ENCODE assay signal across 11 mouse cellular contexts in the genomic region with DNA sequence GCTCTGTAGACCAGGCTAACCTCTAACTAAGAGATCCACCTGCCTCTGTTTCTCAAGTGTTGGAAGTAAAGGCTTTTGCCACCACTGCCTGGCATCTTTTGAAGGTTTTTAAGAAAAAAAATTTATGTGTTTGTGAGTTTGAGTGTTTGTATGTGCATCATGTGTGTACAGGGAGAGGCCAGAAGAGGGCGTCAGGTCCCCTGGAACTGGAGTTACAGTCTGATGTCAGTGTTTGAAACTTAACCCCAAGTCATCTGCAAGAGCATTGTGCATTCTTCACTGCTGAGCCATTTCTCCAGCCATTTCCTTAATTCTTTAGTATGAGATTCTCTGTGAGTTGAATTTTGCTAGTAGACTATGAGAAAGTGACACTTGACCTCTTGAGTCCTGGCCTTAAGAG. TPM values are rescaled to one million over a fixed set of nuclear protein-coding genes. Genes with fewer than 3 reads are reported as not detected.
DNase-seq lines count a peak whose midpoint lies in the region; ATAC-seq and TF ChIP-seq lines count a peak whose summit lies in the region.
"Had no signal": no experiment of that assay in that cellular context is flagged by ENCODE, and none has a peak within 500 bp of the region (broad histone marks: within the 10 kb centered on the region; RNA-seq: fewer than 3 reads in every experiment).

No protein-coding gene starts in this region.

- no peak for DNase-seq in liver, adult 2 months (ENCODE audit: extremely low read depth, low read depth, low spot score)
- DNase-seq in CH12.LX (ENCODE audit: extremely low read depth) (peak; percentile 25), Patski (ENCODE audit: low read depth, low spot score) (no peak)
- peak; percentile 58 for DNase-seq in splenic B cell, adult 2 months (ENCODE audit: low read depth, low spot score)
- no peak for DNase-seq in urinary bladder, adult 2 months (ENCODE audit: low spot score)
- no peak for DNase-seq in layer of hippocampus, postnatal 14 days (ENCODE audit: low spot score in 2 of 2)

- H3K9me3 ChIP-seq in liver, embryonic 12.5 days (replicated peaks), result no peaks in the 10 kb centered on the region
- no peaks in the 10 kb centered on the region for H3K9me3 ChIP-seq in CH12.LX (replicated peaks; ENCODE audit: low read length)
- H3K9me3 ChIP-seq: forebrain, embryonic 12.5 days; hindbrain, embryonic 13.5 days; liver, embryonic 15.5 days had no signal

- H3K9ac ChIP-seq in liver, adult 2 months (ENCODE audit: low read depth, low read length), result no peak overlapping the region
- H3K9ac ChIP-seq in liver, embryonic 12.5 days, result no peak overlapping the region
- no peak overlapping the region for H3K9ac ChIP-seq in CH12.LX (ENCODE audit: insufficient read depth, low read depth)
- H3K9ac ChIP-seq: forebrain, embryonic 12.5 days; hindbrain, embryonic 13.5 days; liver, embryonic 15.5 days had no signal

- 86% methylated on average over 1 of the region's 1 CpGs for WGBS in liver, adult 2 months
- 68% methylated on average over 1 of the region's 1 CpGs for WGBS in liver, embryonic 12.5 days (ENCODE audit: insufficient replicate concordance)

- peak; percentile 50 for TF ChIP-seq RAD21 in CH12.LX (IDR thresholded peaks at IDR 0.05; ENCODE audit: low read depth, low read length)

- no peaks in the 10 kb centered on the region; the same call in 1 of the 2 replicates for H3K36me3 ChIP-seq in liver, adult 2 months (ENCODE audit: control insufficient read depth, insufficient read depth, low read length)
- peaks cover 26% of the 10 kb centered on the region for H3K36me3 ChIP-seq in liver, embryonic 12.5 days
- H3K36me3 ChIP-seq in CH12.LX (replicated peaks in 1 of 2; ENCODE audit: control insufficient read depth in 1 of 2, insufficient read depth in 1 of 2, low read length in 1 of 2), result peaks cover 6 to 49% of the 10 kb centered on the region in 2 experiments
- peaks cover 3% of the 10 kb centered on the region; the same call in 1 of the 2 replicates for H3K36me3 ChIP-seq in splenic B cell, adult 2 months (ENCODE audit: control insufficient read depth, insufficient read depth, low read length, poor library complexity, severe bottlenecking)
- H3K36me3 ChIP-seq: forebrain, embryonic 12.5 days had no signal

- peaks cover 9% of the 10 kb centered on the region; the same call in 1 of the 2 replicates for H3K79me2 ChIP-seq in liver, adult 2 months (ENCODE audit: control insufficient read depth, insufficient read depth, low read length)
- no peaks in the 10 kb centered on the region for H3K79me2 ChIP-seq in CH12.LX (replicated peaks; ENCODE audit: control insufficient read depth, extremely low read depth, insufficient read depth, poor library complexity, severe bottlenecking)

- H3K27ac ChIP-seq in liver, adult 2 months (replicated peaks; ENCODE audit: insufficient read depth, low read depth, low read length), result no peak overlapping the region
- no peak overlapping the region for H3K27ac ChIP-seq in liver, embryonic 12.5 days
- no peak overlapping the region for H3K27ac ChIP-seq in CH12.LX (ENCODE audit: insufficient read depth, low read depth)
- H3K27ac ChIP-seq: forebrain, embryonic 12.5 days; hindbrain, embryonic 13.5 days; liver, embryonic 15.5 days had no signal

- in situ Hi-C loops in CH12.LX (cut with MboI; ENCODE audit: low pct_ligation_motif_present, low pct_unique_long_range_greater_than_20kb, low sequenced_read_pairs), result no loop called here
- in situ Hi-C loops in Patski (cut with MboI; ENCODE audit: low pct_unique_long_range_greater_than_20kb), result no loop called here

- peak; percentile 43 for TF ChIP-seq CTCF in liver, adult 2 months (IDR thresholded peaks at IDR 0.05; ENCODE audit: low read depth, low read length)
- TF ChIP-seq CTCF in CH12.LX (conservative IDR thresholded peaks at IDR 0.05 in 1 of 2, IDR thresholded peaks at IDR 0.05 in 1 of 2; ENCODE audit: low read depth in 2 of 2, low read length in 2 of 2) (peak in 1 of 2 experiments; percentile 56; a peak in 3 of 4 replicates), Patski (IDR thresholded peaks at IDR 0.05) (peak; percentile 64)

- H3K4me2 ChIP-seq in liver, embryonic 12.5 days, result no peak overlapping the region
- H3K4me2 ChIP-seq in CH12.LX (ENCODE audit: insufficient read depth, low read depth, poor library complexity, severe bottlenecking), result no peak overlapping the region
- H3K4me2 ChIP-seq: forebrain, embryonic 12.5 days; hindbrain, embryonic 13.5 days; liver, embryonic 15.5 days had no signal

- ATAC-seq in liver, embryonic 12.5 days, result no peak
- no peak for ATAC-seq in Patski

- dilution Hi-C loops in CH12.LX (cut with MboI; ENCODE audit: extremely low pct_ligation_motif_present, extremely low pct_unique_long_range_greater_than_20kb, low sequenced_read_pairs), result no loop called here

- POLR2A ChIA-PET in Patski (lab: Charles Lee), result interaction anchor here (0.6 kb wide), 1 partner anchor 88 kb away, joined by 3 read pairs; no protein-coding TSS in a partner anchor

- no peak overlapping the region for H3K4me3 ChIP-seq in liver, adult 2 months (ENCODE audit: insufficient read depth, low read depth, low read length)
- H3K4me3 ChIP-seq in liver, embryonic 12.5 days, result no peak overlapping the region
- H3K4me3 ChIP-seq in CH12.LX (replicated peaks in 1 of 3; ENCODE audit: low read depth in 2 of 3, low read length in 2 of 3, poor library complexity in 1 of 3), result no peak overlapping the region
- H3K4me3 ChIP-seq: forebrain, embryonic 12.5 days; hindbrain, embryonic 13.5 days; liver, embryonic 15.5 days; myocyte had no signal

- no peak for TF ChIP-seq EP300 in CH12.LX (IDR thresholded peaks at IDR 0.05; ENCODE audit: low read length)

- H3K4me1 ChIP-seq in liver, adult 2 months (ENCODE audit: control insufficient read depth, insufficient read depth, low read length), result peaks cover 8% of the 10 kb centered on the region
- peaks cover 18% of the 10 kb centered on the region for H3K4me1 ChIP-seq in liver, embryonic 12.5 days
- H3K4me1 ChIP-seq in CH12.LX (ENCODE audit: control insufficient read depth in 1 of 2, insufficient read depth in 2 of 2), result peaks cover 6 to 8% of the 10 kb centered on the region in 2 experiments; a peak in 2 of 4 replicates
- H3K4me1 ChIP-seq: forebrain, embryonic 12.5 days; hindbrain, embryonic 13.5 days had no signal

- CTCF ChIA-PET in Patski (lab: Charles Lee), result interaction anchor here (1.0 to 1.3 kb wide), 2 partner anchors 9 to 86 kb away, joined by 3 to 4 read pairs; no protein-coding TSS in a partner anchor

- H3K27me3 ChIP-seq in liver, adult 2 months (ENCODE audit: control insufficient read depth, insufficient read depth, low read length), result no peaks in the 10 kb centered on the region
- no peaks in the 10 kb centered on the region for H3K27me3 ChIP-seq in liver, embryonic 12.5 days (replicated peaks)
- H3K27me3 ChIP-seq in CH12.LX (replicated peaks) (no peaks in the 10 kb centered on the region), Patski (no peaks in the 10 kb centered on the region)
- H3K27me3 ChIP-seq in splenic B cell, adult 2 months (ENCODE audit: control insufficient read depth, insufficient read depth, low read length, poor library complexity, severe bottlenecking), result no peaks in the 10 kb centered on the region
- H3K27me3 ChIP-seq: forebrain, embryonic 12.5 days; hindbrain, embryonic 13.5 days; liver, embryonic 15.5 days had no signal

- no peak for TF ChIP-seq POLR2A in liver, adult 2 months (IDR thresholded peaks at IDR 0.05; ENCODE audit: extremely low read depth, insufficient read depth, low read length)
- TF ChIP-seq POLR2A in CH12.LX (IDR thresholded peaks at IDR 0.05; ENCODE audit: low read depth, low read length), result no peak

TF ChIP-seq in CH12.LX, 34 proteins besides CTCF, POLR2A, EP300 and RAD21:
- no peak for TF ChIP-seq MEF2A (IDR thresholded peaks at IDR 0.05; ENCODE audit: borderline replicate concordance, low read depth, low read length)
- TF ChIP-seq SMC3 (IDR thresholded peaks at IDR 0.05; ENCODE audit: low read depth, low read length), result peak; percentile 53

RNA-seq across cellular contexts. Expression of a gene that starts 11.9 kb away (rescaled TPM):
- 18.9 and 25.0 TPM in 2 replicates for total RNA-seq in liver, adult 2 months (2014; rRNA removed)
- polyA plus RNA-seq in liver, adult 2 months (2012; rRNA removed), result 16.0 and 20.1 TPM in 2 replicates
- 41.3 and 41.7 TPM in 2 replicates for polyA plus RNA-seq in liver, embryonic 12.5 days (2016; fragmentation: Nextera tagmentation; extraction: Ambion mirVana)
- total RNA-seq in CH12.LX (2012; rRNA removed) (30.0 and 39.8 TPM in 2 replicates), CH12.LX (2014; rRNA removed) (29.4 and 38.2 TPM in 2 replicates)
- polyA plus RNA-seq in CH12.LX (2012; ENCODE audit: insufficient read length, low read depth) (71.5 and 78.0 TPM in 2 replicates), Patski (2021) (122 TPM)
- polyA plus RNA-seq in urinary bladder, adult 2 months (2012; rRNA removed), result 58.7 and 61.4 TPM in 2 replicates
- 10 to 100 TPM; 39.9 to 41.3 TPM for total RNA-seq in layer of hippocampus, postnatal 14 days (2021)

RNA-seq across cellular contexts. Expression of a gene that starts 12.0 kb away (rescaled TPM):
- total RNA-seq in liver, adult 2 months (2014; rRNA removed), result 15.8 and 18.4 TPM in 2 replicates
- 11.4 and 11.6 TPM in 2 replicates for polyA plus RNA-seq in liver, adult 2 months (2012; rRNA removed)
- polyA plus RNA-seq in liver, embryonic 12.5 days (2016; fragmentation: Nextera tagmentation; extraction: Ambion mirVana), result 20.7 and 20.8 TPM in 2 replicates
- total RNA-seq in CH12.LX (2012; rRNA removed) (3.6 and 5.5 TPM in 2 replicates), CH12.LX (2014; rRNA removed) (6.5 and 6.8 TPM in 2 replicates)
- polyA plus RNA-seq in CH12.LX (2012; ENCODE audit: insufficient read length, low read depth) (9.2 and 9.3 TPM in 2 replicates), Patski (2021) (11.3 TPM)
- 3.1 and 3.9 TPM in 2 replicates for polyA plus RNA-seq in urinary bladder, adult 2 months (2012; rRNA removed)
- 1 to 10 TPM; 3.4 to 5.9 TPM for total RNA-seq in layer of hippocampus, postnatal 14 days (2021)

Comparison
In these comparisons a context has a peak if more than half of its experiments do, and no peak if none do; other contexts are left out.
1. DNase-seq: peak in CH12.LX (single experiment) and splenic B cell, adult 2 months (single experiment); none in liver, adult 2 months (single experiment), Patski (single experiment), urinary bladder, adult 2 months (single experiment) and layer of hippocampus, postnatal 14 days (0 of 2).